Mouse (Mus musculus): ENCODE data around the gene Pars2. TPM values are rescaled to one million over a fixed set of nuclear protein-coding genes. Genes with fewer than 3 reads are reported as not detected.
A peak's percentile ranks its signal among the peaks of the same experiment; 100 is the strongest.

The Pars2 gene
- polyA plus RNA-seq, 1 experiment from 2014 or later = 10.1 TPM

- H3K4me2 ChIP-seq (replicated peaks) = peak within 1 kb of the TSS; percentile 76
- no peak within 1 kb of the TSS for H3K27ac ChIP-seq
- WGBS = under 1% methylated on average over 43 of the region's 43 CpGs
- H3K4me1 ChIP-seq (replicated peaks; ENCODE audit: control insufficient read depth, insufficient read depth, low read length) = peaks cover 7% of the 10 kb centered on the region; the same call in 1 of the 2 replicates
- DNase-seq (ENCODE audit: low spot score) (peak; percentile 90), ATAC-seq (ENCODE audit: low FRiP score) (peak; percentile 96)
- peaks cover 32% of the 10 kb centered on the region for H3K36me3 ChIP-seq (replicated peaks; ENCODE audit: control insufficient read depth, insufficient read depth)
- H3K9ac ChIP-seq = peak within 1 kb of the TSS; percentile 63
- H3K9me3 ChIP-seq (ENCODE audit: control insufficient read depth, low read length) = no peaks in the 10 kb centered on the region
- H3K27me3 ChIP-seq (ENCODE audit: control insufficient read depth, insufficient read depth, low read length) = no peaks in the 10 kb centered on the region
- peak within 1 kb of the TSS; percentile 61 for H3K4me3 ChIP-seq (replicated peaks; ENCODE audit: low read length)
Measured at GRCm38 (mm10) chr4:106678442-106679118, 27.7 kb downstream of the Pars2 start, which contains the start of gene Ttc4. Ttc4 (minus strand) TSS chr4:106678944.

GRCm38 (mm10) chr4:106679152-106679551 is 28.3 kb downstream of the Pars2 start:
- Histone ChIP-seq H3K27me3 (ENCODE audit: control insufficient read depth, insufficient read depth, low read length) (no peaks in the 10 kb centered on the region), H3K4me1 (replicated peaks; ENCODE audit: control insufficient read depth, insufficient read depth, low read length) (peaks cover 7% of the 10 kb centered on the region; the same call in 1 of the 2 replicates), H3K9me3 (ENCODE audit: control insufficient read depth, low read length) (no peaks in the 10 kb centered on the region), H3K27ac (no peak overlapping the region), H3K36me3 (replicated peaks; ENCODE audit: control insufficient read depth, insufficient read depth) (peaks cover 27% of the 10 kb centered on the region), H3K9ac (no peak overlapping the region), H3K4me3 (replicated peaks; ENCODE audit: low read length) (peak overlapping the region; percentile 61), H3K4me2 (replicated peaks) (peak overlapping the region; percentile 76)
- no peak for DNase-seq (ENCODE audit: low spot score)
- peak; percentile 2; the same call in 1 of the 2 replicates for ATAC-seq (ENCODE audit: low FRiP score)
- WGBS = 39% methylated on average over 3 of the region's 3 CpGs

DNA sequence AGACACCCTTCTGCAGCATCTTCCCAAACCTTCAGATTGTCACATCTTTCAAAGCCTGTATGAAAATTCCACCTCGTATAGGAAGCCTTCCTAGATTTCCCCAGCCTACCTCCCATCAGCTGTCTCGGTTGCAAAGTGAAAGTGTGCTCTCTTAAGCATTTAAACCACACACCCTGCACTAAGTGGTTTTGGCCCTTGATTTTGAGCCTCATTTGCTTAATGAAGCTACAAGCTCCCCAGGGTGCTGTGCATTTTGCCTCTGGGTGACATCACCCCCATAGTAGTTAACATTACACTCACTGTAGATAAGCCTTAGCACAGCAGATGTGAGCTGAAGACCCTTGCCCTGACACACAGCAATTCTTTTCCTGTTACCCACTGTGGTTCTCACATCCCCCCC is 30.1 kb downstream of the Pars2 start:
- Histone ChIP-seq H3K9me3 (ENCODE audit: control insufficient read depth, low read length) (no peaks in the 10 kb centered on the region), H3K4me1 (replicated peaks; ENCODE audit: control insufficient read depth, insufficient read depth, low read length) (peaks cover 7% of the 10 kb centered on the region; the same call in 1 of the 2 replicates), H3K27ac (no peak overlapping the region), H3K36me3 (replicated peaks; ENCODE audit: control insufficient read depth, insufficient read depth) (peaks cover 9% of the 10 kb centered on the region), H3K4me3 (replicated peaks; ENCODE audit: low read length) (no peak overlapping the region), H3K4me2 (replicated peaks) (no peak overlapping the region), H3K27me3 (ENCODE audit: control insufficient read depth, insufficient read depth, low read length) (no peaks in the 10 kb centered on the region), H3K9ac (no peak overlapping the region)
- WGBS = 42% methylated on average over 2 of the region's 2 CpGs
- DNase-seq (ENCODE audit: low spot score) (no peak), ATAC-seq (ENCODE audit: low FRiP score) (no peak)

DNA sequence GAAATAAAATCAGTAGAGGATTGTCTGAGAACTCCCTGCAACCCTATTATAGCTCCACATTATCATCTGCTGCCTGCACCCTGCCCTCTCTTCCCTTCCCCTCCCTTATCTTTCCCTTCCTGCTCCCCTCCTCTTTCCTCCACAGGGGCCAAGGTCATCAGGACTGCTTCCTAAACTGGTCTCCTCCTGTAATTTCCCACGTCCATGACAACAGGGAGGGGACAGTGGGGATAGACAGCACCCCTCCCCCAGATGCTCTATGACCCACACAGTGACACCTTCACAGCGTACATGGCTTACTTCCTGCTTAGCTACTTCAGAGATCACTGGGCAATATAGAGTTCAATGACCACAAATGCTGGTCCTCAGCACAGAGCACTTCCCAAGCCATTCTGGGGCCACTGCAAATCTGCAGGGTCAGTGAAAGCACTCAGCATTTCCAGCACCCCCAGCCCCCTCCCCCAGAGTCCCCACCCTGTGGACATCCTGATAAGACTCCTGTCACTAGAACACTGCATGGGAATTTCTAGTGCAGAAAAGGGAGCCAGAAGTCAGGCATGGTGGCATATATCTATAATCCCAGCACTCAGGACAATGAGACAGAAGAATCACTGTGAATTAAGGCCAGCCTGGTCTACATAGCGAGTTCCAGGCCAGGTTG is 37.9 kb downstream of the Pars2 start:
- ATAC-seq (ENCODE audit: low FRiP score) = no peak
- H3K9me3 ChIP-seq (ENCODE audit: control insufficient read depth, low read length) = no peaks in the 10 kb centered on the region
- H3K27me3 ChIP-seq (ENCODE audit: control insufficient read depth, insufficient read depth, low read length) = no peaks in the 10 kb centered on the region
- WGBS = 54% methylated on average over 3 of the region's 3 CpGs
- H3K9ac ChIP-seq = no peak overlapping the region
- H3K36me3 ChIP-seq (replicated peaks; ENCODE audit: control insufficient read depth, insufficient read depth) = no peaks in the 10 kb centered on the region
- H3K4me3 ChIP-seq (replicated peaks; ENCODE audit: low read length) = no peak overlapping the region
- no peak overlapping the region for H3K27ac ChIP-seq
- H3K4me1 ChIP-seq (replicated peaks; ENCODE audit: control insufficient read depth, insufficient read depth, low read length) = no peaks in the 10 kb centered on the region
- DNase-seq (ENCODE audit: low spot score) = no peak
- no peak overlapping the region for H3K4me2 ChIP-seq (replicated peaks)

DNA sequence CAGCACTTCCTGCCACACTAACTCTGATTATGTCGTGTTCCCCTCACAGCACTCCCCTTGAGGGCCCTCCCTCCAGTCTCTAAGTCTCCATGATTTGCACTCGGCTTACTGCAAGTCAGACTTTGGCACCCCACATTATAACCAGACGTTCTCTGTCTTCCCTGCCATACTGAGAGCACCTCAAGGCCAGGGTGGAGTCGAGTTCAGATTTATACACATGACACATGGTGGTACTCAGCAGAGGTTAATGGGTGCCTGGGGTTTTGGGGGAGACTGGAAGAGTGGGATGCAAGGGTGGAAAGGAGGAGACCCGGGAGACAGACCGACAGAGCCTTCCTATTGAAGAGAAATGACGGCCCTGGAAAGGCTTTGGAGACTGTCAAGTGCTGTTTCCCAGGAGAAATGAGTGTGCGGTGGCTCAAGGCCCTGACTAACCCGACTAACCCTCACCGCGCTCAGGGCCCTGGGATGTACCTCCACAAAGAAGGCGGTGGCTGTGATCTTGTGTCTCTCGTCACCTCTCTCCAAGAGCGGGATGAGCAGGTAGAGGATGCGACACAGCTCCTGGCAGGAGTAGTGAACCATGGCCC is 43.1 kb downstream of the Pars2 start:
- no peak overlapping the region for H3K4me2 ChIP-seq (replicated peaks)
- no peaks in the 10 kb centered on the region for H3K4me1 ChIP-seq (replicated peaks; ENCODE audit: control insufficient read depth, insufficient read depth, low read length)
- no peaks in the 10 kb centered on the region for H3K27me3 ChIP-seq (ENCODE audit: control insufficient read depth, insufficient read depth, low read length)
- no peak overlapping the region for H3K4me3 ChIP-seq (replicated peaks; ENCODE audit: low read length)
- no peak for DNase-seq (ENCODE audit: low spot score)
- ATAC-seq (ENCODE audit: low FRiP score) = no peak
- 89% methylated on average over 15 of the region's 15 CpGs for WGBS
- no peaks in the 10 kb centered on the region for H3K9me3 ChIP-seq (ENCODE audit: control insufficient read depth, low read length)
- no peaks in the 10 kb centered on the region for H3K36me3 ChIP-seq (replicated peaks; ENCODE audit: control insufficient read depth, insufficient read depth)
- no peak overlapping the region for H3K27ac ChIP-seq
- H3K9ac ChIP-seq = no peak overlapping the region

- peak; percentile 32 for DNase-seq (ENCODE audit: low spot score)
- Histone ChIP-seq H3K4me1 (replicated peaks; ENCODE audit: control insufficient read depth, insufficient read depth, low read length) (peaks cover 27% of the 10 kb centered on the region), H3K27me3 (ENCODE audit: control insufficient read depth, insufficient read depth, low read length) (no peaks in the 10 kb centered on the region), H3K9me3 (ENCODE audit: control insufficient read depth, low read length) (no peaks in the 10 kb centered on the region), H3K27ac (peak overlapping the region; percentile 71), H3K9ac (no peak overlapping the region), H3K4me3 (replicated peaks; ENCODE audit: low read length) (no peak overlapping the region), H3K4me2 (replicated peaks) (0 out of 2 replicates have a peak overlapping the region, but pooled peaks have one; percentile 21), H3K36me3 (replicated peaks; ENCODE audit: control insufficient read depth, insufficient read depth) (no peaks in the 10 kb centered on the region)
- ATAC-seq (ENCODE audit: low FRiP score) = no peak
- 18% methylated on average over 9 of the region's 9 CpGs for WGBS
Measured at GRCm38 (mm10) chr4:106699989-106700388, 49.1 kb downstream of the Pars2 start.

DNA sequence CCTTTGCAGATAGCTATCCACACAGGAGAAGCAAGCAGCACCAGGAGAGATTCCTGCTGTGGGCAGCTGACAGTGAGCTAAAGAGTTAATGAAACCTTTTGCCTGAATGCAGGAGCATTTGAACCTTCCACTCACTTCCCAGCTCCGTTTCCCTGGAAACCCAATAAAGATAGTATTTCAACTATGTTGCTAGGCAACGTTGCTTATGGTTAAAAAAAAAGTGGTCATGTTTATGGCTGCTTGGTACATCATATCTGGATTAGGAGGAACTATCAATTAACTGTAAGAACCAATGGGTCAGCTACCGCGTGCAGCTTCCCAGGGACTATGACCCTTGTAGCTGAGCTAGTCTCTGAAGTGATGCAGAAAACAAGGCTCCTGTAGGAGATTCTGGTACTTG is 49.9 kb downstream of the Pars2 start:
- Histone ChIP-seq H3K27me3 (ENCODE audit: control insufficient read depth, insufficient read depth, low read length) (no peaks in the 10 kb centered on the region), H3K4me3 (replicated peaks; ENCODE audit: low read length) (no peak overlapping the region), H3K4me2 (replicated peaks) (peak overlapping the region; percentile 21; the same call in 1 of the 2 replicates), H3K4me1 (replicated peaks; ENCODE audit: control insufficient read depth, insufficient read depth, low read length) (peaks cover 27% of the 10 kb centered on the region), H3K9me3 (ENCODE audit: control insufficient read depth, low read length) (no peaks in the 10 kb centered on the region), H3K27ac (peak overlapping the region; percentile 71), H3K9ac (no peak overlapping the region; the same call in 1 of the 2 replicates), H3K36me3 (replicated peaks; ENCODE audit: control insufficient read depth, insufficient read depth) (no peaks in the 10 kb centered on the region)
- WGBS = 45% methylated on average over 4 of the region's 4 CpGs
- no peak for ATAC-seq (ENCODE audit: low FRiP score)
- DNase-seq (ENCODE audit: low spot score) = peak; percentile 46

DNA sequence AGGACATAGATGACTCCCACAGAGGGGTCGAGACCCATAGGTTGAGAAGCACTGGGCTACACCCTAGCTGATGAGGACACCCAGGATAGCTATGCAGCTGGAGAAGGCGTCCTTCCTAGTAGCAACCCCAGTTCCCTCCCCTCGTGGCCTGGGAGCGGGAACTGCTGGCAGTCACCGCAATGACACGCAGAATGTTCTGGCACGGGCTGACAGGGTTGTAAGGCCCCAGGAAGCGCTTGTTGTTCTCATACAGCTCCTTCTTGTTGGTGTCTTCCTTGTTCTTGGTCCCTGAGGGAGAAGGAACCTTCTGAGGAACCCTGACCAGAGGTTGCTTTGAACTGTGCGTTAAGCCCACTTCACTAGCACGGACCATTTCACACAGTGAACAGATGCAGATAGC is 53.1 kb downstream of the Pars2 start:
- Histone ChIP-seq H3K27ac (peak overlapping the region; percentile 71), H3K9ac (no peak overlapping the region), H3K4me1 (replicated peaks; ENCODE audit: control insufficient read depth, insufficient read depth, low read length) (peaks cover 27% of the 10 kb centered on the region), H3K4me2 (replicated peaks) (no peak overlapping the region), H3K27me3 (ENCODE audit: control insufficient read depth, insufficient read depth, low read length) (no peaks in the 10 kb centered on the region), H3K4me3 (replicated peaks; ENCODE audit: low read length) (no peak overlapping the region), H3K9me3 (ENCODE audit: control insufficient read depth, low read length) (no peaks in the 10 kb centered on the region), H3K36me3 (replicated peaks; ENCODE audit: control insufficient read depth, insufficient read depth) (no peaks in the 10 kb centered on the region)
- DNase-seq (ENCODE audit: low spot score) (no peak), ATAC-seq (ENCODE audit: low FRiP score) (no peak)
- 76% methylated on average over 10 of the region's 10 CpGs for WGBS

- Histone ChIP-seq H3K9me3 (ENCODE audit: control insufficient read depth, low read length) (no peaks in the 10 kb centered on the region), H3K9ac (no peak overlapping the region), H3K4me2 (replicated peaks) (no peak overlapping the region), H3K4me3 (replicated peaks; ENCODE audit: low read length) (no peak overlapping the region), H3K36me3 (replicated peaks; ENCODE audit: control insufficient read depth, insufficient read depth) (no peaks in the 10 kb centered on the region), H3K27me3 (ENCODE audit: control insufficient read depth, insufficient read depth, low read length) (no peaks in the 10 kb centered on the region), H3K4me1 (replicated peaks; ENCODE audit: control insufficient read depth, insufficient read depth, low read length) (peaks cover 27% of the 10 kb centered on the region), H3K27ac (peak overlapping the region; percentile 71)
- ATAC-seq (ENCODE audit: low FRiP score) (peak; percentile 53; the same call in 1 of the 2 replicates), DNase-seq (ENCODE audit: low spot score) (peak; percentile 49)
- 40% methylated on average over 11 of the region's 11 CpGs for WGBS
Measured at GRCm38 (mm10) chr4:106704416-106704815, 53.5 kb downstream of the Pars2 start.
